Mouse (Mus musculus): ENCODE measurements around the gene Pnpo. TPM values are rescaled to one million over a fixed set of nuclear protein-coding genes. Genes with fewer than 3 reads are reported as not detected.

Gene Pnpo
- polyA plus RNA-seq, 1 experiment from 2014 or later = 31.7 TPM

DNA sequence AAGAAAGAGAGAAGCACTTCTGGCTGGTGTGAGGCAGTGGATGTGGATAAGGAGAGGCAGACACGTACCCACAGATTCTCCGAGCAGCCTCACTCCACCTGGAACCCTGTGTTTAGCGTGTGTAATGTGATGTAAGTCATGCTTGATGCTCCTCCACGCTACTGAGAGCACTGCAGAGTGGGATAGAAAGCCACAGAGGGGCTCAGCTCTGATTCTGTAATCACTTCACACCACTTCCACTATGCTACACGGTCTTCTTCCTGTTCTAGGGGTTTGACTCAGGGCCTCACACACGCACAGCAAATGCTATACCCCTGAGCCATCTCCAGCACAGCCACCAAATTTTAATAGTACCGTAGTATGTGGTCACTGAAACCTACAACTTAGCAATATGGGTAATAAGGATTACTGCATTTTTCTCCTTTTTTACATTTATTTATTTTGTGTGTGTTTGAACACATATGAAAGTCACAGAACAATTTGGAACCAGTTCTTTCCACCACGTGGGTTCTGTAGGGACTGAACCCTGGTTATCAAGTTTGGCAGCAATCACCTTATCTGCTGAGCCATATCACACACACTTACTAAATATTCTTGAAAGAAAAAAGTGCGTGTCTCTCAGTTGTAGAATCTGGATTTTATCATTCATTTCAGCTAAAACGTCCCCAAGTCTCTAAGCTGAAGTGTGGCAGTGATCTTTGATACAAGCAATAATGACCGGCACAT is 23.9 kb upstream of the Pnpo start:
- H3K4me2 ChIP-seq (ENCODE audit: low read length) = peak overlapping the region; percentile 30

GRCm38 (mm10) chr11:96966914-96967543 is 23.2 kb upstream of the Pnpo start:
- TF ChIP-seq CTCF (IDR thresholded peaks at IDR 0.05; ENCODE audit: low read depth) = no peak
- no peak overlapping the region for H3K9ac ChIP-seq (ENCODE audit: low read depth, low read length)
- ATAC-seq (replicated peaks; ENCODE audit: low FRiP score, low read depth) = no peak
- no peak overlapping the region for H3K4me3 ChIP-seq (replicated peaks; ENCODE audit: low read depth, low read length)
- H3K27me3 ChIP-seq (ENCODE audit: insufficient read depth, low read length) = no peaks in the 10 kb centered on the region
- H3K4me1 ChIP-seq (replicated peaks; ENCODE audit: insufficient read depth, low read length) = peaks cover 21% of the 10 kb centered on the region
- H3K4me2 ChIP-seq (ENCODE audit: low read length) = peak overlapping the region; percentile 30
- H3K36me3 ChIP-seq (ENCODE audit: insufficient read depth, low read length) = 0 out of 2 replicates have a peak, but pooled peaks cover 4% of the 10 kb centered on the region
- no peak for DNase-seq (ENCODE audit: low spot score)
- H3K9me3 ChIP-seq (replicated peaks; ENCODE audit: low read length) = no peaks in the 10 kb centered on the region
- H3K27ac ChIP-seq = peak overlapping the region; percentile 39; the same call in 1 of the 2 replicates
- WGBS = 74% methylated on average over 13 of the region's 13 CpGs

More for the DNA sequence above, 23.9 kb upstream of the Pnpo start:
- TF ChIP-seq CTCF (IDR thresholded peaks at IDR 0.05; ENCODE audit: low read depth) = no peak
- no peak overlapping the region for H3K4me3 ChIP-seq (replicated peaks; ENCODE audit: low read depth, low read length)
- H3K27me3 ChIP-seq (ENCODE audit: insufficient read depth, low read length) = no peaks in the 10 kb centered on the region
- H3K9me3 ChIP-seq (replicated peaks; ENCODE audit: low read length) = no peaks in the 10 kb centered on the region
- 0 out of 2 replicates have a peak, but pooled peaks cover 4% of the 10 kb centered on the region for H3K36me3 ChIP-seq (ENCODE audit: insufficient read depth, low read length)
- H3K9ac ChIP-seq (ENCODE audit: low read depth, low read length) = no peak overlapping the region
- peaks cover 21% of the 10 kb centered on the region for H3K4me1 ChIP-seq (replicated peaks; ENCODE audit: insufficient read depth, low read length)
- H3K27ac ChIP-seq = peak overlapping the region; percentile 39; the same call in 1 of the 2 replicates
- ATAC-seq (replicated peaks; ENCODE audit: low FRiP score, low read depth) = no peak
- DNase-seq (ENCODE audit: low spot score) = no peak
- 73% methylated on average over 11 of the region's 11 CpGs for WGBS

DNA sequence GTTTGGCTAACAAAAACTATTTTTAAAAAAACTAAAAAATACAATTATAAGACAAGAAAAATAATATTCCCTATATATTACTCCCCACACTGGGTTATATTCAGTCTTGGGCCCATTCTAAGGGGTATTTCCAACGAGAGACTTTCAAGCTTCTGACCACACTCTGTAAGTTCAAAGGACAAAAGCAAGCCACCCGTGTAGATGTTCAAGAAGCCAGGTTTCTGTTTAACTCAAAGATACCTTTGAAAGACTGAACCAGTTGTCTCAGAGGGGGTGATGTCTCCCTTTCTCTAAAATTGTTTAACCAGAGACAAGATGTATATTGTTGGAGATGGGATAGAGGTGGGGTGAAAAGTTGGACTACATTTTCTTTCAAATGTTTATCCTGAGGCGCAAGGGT is 22.4 kb upstream of the Pnpo start:
- TF ChIP-seq CTCF (IDR thresholded peaks at IDR 0.05; ENCODE audit: low read depth) = no peak
- WGBS = 71% methylated on average over 3 of the region's 3 CpGs

GRCm38 (mm10) chr11:96963580-96963979 is 19.8 kb upstream of the Pnpo start:
- Histone ChIP-seq H3K4me1 (replicated peaks; ENCODE audit: insufficient read depth, low read length) (peaks cover 5% of the 10 kb centered on the region), H3K4me2 (ENCODE audit: low read length) (no peak overlapping the region), H3K9ac (ENCODE audit: low read depth, low read length) (no peak overlapping the region), H3K4me3 (replicated peaks; ENCODE audit: low read depth, low read length) (no peak overlapping the region), H3K9me3 (replicated peaks; ENCODE audit: low read length) (no peaks in the 10 kb centered on the region), H3K27ac (peak overlapping the region; percentile 70), H3K36me3 (ENCODE audit: insufficient read depth, low read length) (peaks cover 24% of the 10 kb centered on the region; the same call in 1 of the 2 replicates), H3K27me3 (ENCODE audit: insufficient read depth, low read length) (no peaks in the 10 kb centered on the region)
- peak; percentile 97 for TF ChIP-seq CTCF (IDR thresholded peaks at IDR 0.05; ENCODE audit: low read depth)
- peak; percentile 89 for DNase-seq (ENCODE audit: low spot score)
- ATAC-seq (replicated peaks; ENCODE audit: low FRiP score, low read depth) = peak; percentile 85
- 16% methylated on average over 8 of the region's 8 CpGs for WGBS

More for the DNA sequence above, 22.4 kb upstream of the Pnpo start:
- Histone ChIP-seq H3K9me3 (replicated peaks; ENCODE audit: low read length) (no peaks in the 10 kb centered on the region), H3K4me1 (replicated peaks; ENCODE audit: insufficient read depth, low read length) (peaks cover 21% of the 10 kb centered on the region), H3K27me3 (ENCODE audit: insufficient read depth, low read length) (no peaks in the 10 kb centered on the region), H3K27ac (0 out of 2 replicates have a peak overlapping the region, but pooled peaks have one; percentile 39), H3K4me2 (ENCODE audit: low read length) (no peak overlapping the region), H3K4me3 (replicated peaks; ENCODE audit: low read depth, low read length) (no peak overlapping the region), H3K36me3 (ENCODE audit: insufficient read depth, low read length) (peaks cover 10% of the 10 kb centered on the region; the same call in 1 of the 2 replicates), H3K9ac (ENCODE audit: low read depth, low read length) (no peak overlapping the region)
- no peak for ATAC-seq (replicated peaks; ENCODE audit: low FRiP score, low read depth)
- no peak for DNase-seq (ENCODE audit: low spot score)

GRCm38 (mm10) chr11:96957061-96957805 is 13.4 kb upstream of the Pnpo start:
- Histone ChIP-seq H3K4me3 (replicated peaks; ENCODE audit: low read depth, low read length) (no peak overlapping the region), H3K9ac (ENCODE audit: low read depth, low read length) (no peak overlapping the region), H3K4me2 (ENCODE audit: low read length) (no peak overlapping the region), H3K9me3 (replicated peaks; ENCODE audit: low read length) (no peaks in the 10 kb centered on the region), H3K36me3 (ENCODE audit: insufficient read depth, low read length) (peaks cover 50% of the 10 kb centered on the region; the same call in 1 of the 2 replicates), H3K27me3 (ENCODE audit: insufficient read depth, low read length) (no peaks in the 10 kb centered on the region), H3K27ac (no peak overlapping the region), H3K4me1 (replicated peaks; ENCODE audit: insufficient read depth, low read length) (no peaks in the 10 kb centered on the region)
- TF ChIP-seq CTCF (IDR thresholded peaks at IDR 0.05; ENCODE audit: low read depth) = no peak
- no peak for DNase-seq (ENCODE audit: low spot score)
- WGBS = 93% methylated on average over 10 of the region's 10 CpGs
- no peak for ATAC-seq (replicated peaks; ENCODE audit: low FRiP score, low read depth)
